Mouse (Mus musculus): ENCODE measurements at regions not wholly inside any gene's neighbourhood (a gene's known extent, or its start where the extent isn't known, plus 50 kb on each side); places are given as distances from the start of the nearest gene placed in this dataset.

- TF ChIP-seq POLR2A (IDR thresholded peaks at IDR 0.05; ENCODE audit: borderline replicate concordance, extremely low read depth, low read depth, low read length) (no peak), CTCF (IDR thresholded peaks at IDR 0.05; ENCODE audit: insufficient read depth, low read length) (no peak)
- Histone ChIP-seq H3K4me3 (replicated peaks; ENCODE audit: extremely low read depth, low read depth, low read length) (no peak overlapping the region), H3K4me1 (ENCODE audit: control insufficient read depth, insufficient read depth, low read length) (no peaks in the 10 kb centered on the region)
- 71% methylated on average over 3 of the region's 3 CpGs for WGBS
- no peak for DNase-seq
Measured at GRCm38 (mm10) chr8:18449015-18449414, 529.0 kb downstream of the Defb40 start.

GRCm38 (mm10) chr8:18442212-18442611, 535.8 kb downstream of the Defb40 start:
- no peak overlapping the region for H3K4me3 ChIP-seq (replicated peaks; ENCODE audit: extremely low read depth, low read depth, low read length)
- WGBS, result 66% methylated on average over 3 of the region's 3 CpGs
- H3K4me1 ChIP-seq (ENCODE audit: control insufficient read depth, insufficient read depth, low read length), result no peaks in the 10 kb centered on the region
- TF ChIP-seq POLR2A (IDR thresholded peaks at IDR 0.05; ENCODE audit: borderline replicate concordance, extremely low read depth, low read depth, low read length) (no peak), CTCF (IDR thresholded peaks at IDR 0.05; ENCODE audit: insufficient read depth, low read length) (no peak)
- DNase-seq, result no peak

GRCm38 (mm10) chr8:18422846-18423245, 555.2 kb downstream of the Defb40 start:
- no peak for DNase-seq
- Histone ChIP-seq H3K4me1 (ENCODE audit: control insufficient read depth, insufficient read depth, low read length) (no peaks in the 10 kb centered on the region), H3K4me3 (replicated peaks; ENCODE audit: extremely low read depth, low read depth, low read length) (no peak overlapping the region)
- TF ChIP-seq POLR2A (IDR thresholded peaks at IDR 0.05; ENCODE audit: borderline replicate concordance, extremely low read depth, low read depth, low read length) (no peak), CTCF (IDR thresholded peaks at IDR 0.05; ENCODE audit: insufficient read depth, low read length) (no peak)
- 75% methylated on average over 5 of the region's 5 CpGs for WGBS

GRCm38 (mm10) chr8:18412470-18412869, 565.6 kb downstream of the Defb40 start:
- Histone ChIP-seq H3K4me1 (ENCODE audit: control insufficient read depth, insufficient read depth, low read length) (no peaks in the 10 kb centered on the region), H3K4me3 (replicated peaks; ENCODE audit: extremely low read depth, low read depth, low read length) (no peak overlapping the region)
- TF ChIP-seq POLR2A (IDR thresholded peaks at IDR 0.05; ENCODE audit: borderline replicate concordance, extremely low read depth, low read depth, low read length) (no peak), CTCF (IDR thresholded peaks at IDR 0.05; ENCODE audit: insufficient read depth, low read length) (no peak)
- DNase-seq, result no peak
- 85% methylated on average over 2 of the region's 2 CpGs for WGBS

- Histone ChIP-seq H3K4me3 (replicated peaks; ENCODE audit: extremely low read depth, low read depth, low read length) (no peak overlapping the region), H3K4me1 (ENCODE audit: control insufficient read depth, insufficient read depth, low read length) (no peaks in the 10 kb centered on the region)
- DNase-seq, result no peak
- TF ChIP-seq POLR2A (IDR thresholded peaks at IDR 0.05; ENCODE audit: borderline replicate concordance, extremely low read depth, low read depth, low read length) (no peak), CTCF (IDR thresholded peaks at IDR 0.05; ENCODE audit: insufficient read depth, low read length) (no peak)
- WGBS, result 50% methylated on average over 2 of the region's 2 CpGs
Measured at GRCm38 (mm10) chr8:18406446-18406845, 571.6 kb downstream of the Defb40 start.

GRCm38 (mm10) chr8:18388353-18388752, 589.7 kb downstream of the Defb40 start:
- WGBS, result 5% methylated on average over 5 of the region's 5 CpGs
- no peak overlapping the region for H3K4me3 ChIP-seq (replicated peaks; ENCODE audit: extremely low read depth, low read depth, low read length)
- no peaks in the 10 kb centered on the region for H3K4me1 ChIP-seq (ENCODE audit: control insufficient read depth, insufficient read depth, low read length)
- DNase-seq, result peak; percentile 3
- TF ChIP-seq POLR2A (IDR thresholded peaks at IDR 0.05; ENCODE audit: borderline replicate concordance, extremely low read depth, low read depth, low read length) (no peak), CTCF (IDR thresholded peaks at IDR 0.05; ENCODE audit: insufficient read depth, low read length) (peak; percentile 31; the same call in 1 of the 2 replicates)

GRCm38 (mm10) chr8:18381615-18382178, 596.4 kb downstream of the Defb40 start:
- no peak for DNase-seq
- Histone ChIP-seq H3K4me1 (ENCODE audit: control insufficient read depth, insufficient read depth, low read length) (no peaks in the 10 kb centered on the region), H3K4me3 (replicated peaks; ENCODE audit: extremely low read depth, low read depth, low read length) (no peak overlapping the region)
- TF ChIP-seq CTCF (IDR thresholded peaks at IDR 0.05; ENCODE audit: insufficient read depth, low read length) (no peak), POLR2A (IDR thresholded peaks at IDR 0.05; ENCODE audit: borderline replicate concordance, extremely low read depth, low read depth, low read length) (no peak)
- 25% methylated on average over 3 of the region's 3 CpGs for WGBS

- no peak for DNase-seq
- WGBS, result 78% methylated on average over 4 of the region's 4 CpGs
- Histone ChIP-seq H3K4me3 (replicated peaks; ENCODE audit: extremely low read depth, low read depth, low read length) (no peak overlapping the region), H3K4me1 (ENCODE audit: control insufficient read depth, insufficient read depth, low read length) (no peaks in the 10 kb centered on the region)
- TF ChIP-seq POLR2A (IDR thresholded peaks at IDR 0.05; ENCODE audit: borderline replicate concordance, extremely low read depth, low read depth, low read length), result no peak
Measured at GRCm38 (mm10) chr8:18348716-18349115, 629.3 kb downstream of the Defb40 start.

GRCm38 (mm10) chr8:18346248-18346647, 631.8 kb downstream of the Defb40 start:
- H3K4me1 ChIP-seq (ENCODE audit: control insufficient read depth, insufficient read depth, low read length), result no peaks in the 10 kb centered on the region
- H3K4me3 ChIP-seq (replicated peaks; ENCODE audit: extremely low read depth, low read depth, low read length), result no peak overlapping the region
- TF ChIP-seq POLR2A (IDR thresholded peaks at IDR 0.05; ENCODE audit: borderline replicate concordance, extremely low read depth, low read depth, low read length), result no peak
- TF ChIP-seq CTCF (IDR thresholded peaks at IDR 0.05; ENCODE audit: insufficient read depth, low read length), result no peak
- DNase-seq, result no peak
- WGBS, result 48% methylated on average over 4 of the region's 4 CpGs

- TF ChIP-seq CTCF (IDR thresholded peaks at IDR 0.05; ENCODE audit: insufficient read depth, low read length) (peak; percentile 43), POLR2A (IDR thresholded peaks at IDR 0.05; ENCODE audit: borderline replicate concordance, extremely low read depth, low read depth, low read length) (no peak)
- H3K4me1 ChIP-seq (ENCODE audit: control insufficient read depth, insufficient read depth, low read length), result no peaks in the 10 kb centered on the region
- no peak for DNase-seq
- no peak overlapping the region for H3K4me3 ChIP-seq (replicated peaks; ENCODE audit: extremely low read depth, low read depth, low read length)
- 36% methylated on average over 6 of the region's 6 CpGs for WGBS
Measured at GRCm38 (mm10) chr8:18345322-18345721, 632.7 kb downstream of the Defb40 start.
